Mouse (Mus musculus) thymus, postnatal 25 days (tissue): Measurements from ENCODE around the gene Cdca7l.
"Not testable (repeated sequence)": the region's sequence is repeated elsewhere in the genome, so short reads cannot be mapped to it uniquely, and the experiment has no call there.

Experiments used
- DNase-seq: peaks from one replicate; pipeline ENCODE4 v3.0.0; 2022

Cdca7l gene

GRCm38 (mm10) chr12:117803989-117804388 lies at the start of gene Cdca7l:
Cdca7l (plus strand) TSS chr12:117804289.
- DNase-seq = not testable (repeated sequence)

DNA sequence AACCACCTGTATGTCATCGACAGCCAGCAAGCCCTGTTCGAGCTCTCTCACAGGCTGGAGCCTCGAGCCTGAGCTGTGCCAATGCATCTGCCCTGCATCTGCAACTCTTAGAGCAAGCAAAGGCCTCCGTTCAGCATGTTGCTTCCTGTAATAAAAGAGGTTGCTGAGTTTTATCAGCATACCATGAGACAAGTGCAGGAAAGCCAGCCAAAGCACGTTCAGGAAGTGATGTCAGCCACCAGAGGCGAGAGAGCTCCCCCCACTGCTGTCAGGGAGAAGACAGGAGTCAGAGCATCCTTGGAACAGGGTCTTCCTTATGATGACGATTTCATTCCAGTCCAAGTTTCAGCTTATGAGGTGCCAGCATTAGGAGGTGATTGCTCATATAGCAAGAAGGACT lies 48.1 kb upstream of the Cdca7l start:
- peak; percentile 38 for DNase-seq

GRCm38 (mm10) chr12:117760373-117760772 lies 43.7 kb upstream of the Cdca7l start:
- DNase-seq = no peak

DNA sequence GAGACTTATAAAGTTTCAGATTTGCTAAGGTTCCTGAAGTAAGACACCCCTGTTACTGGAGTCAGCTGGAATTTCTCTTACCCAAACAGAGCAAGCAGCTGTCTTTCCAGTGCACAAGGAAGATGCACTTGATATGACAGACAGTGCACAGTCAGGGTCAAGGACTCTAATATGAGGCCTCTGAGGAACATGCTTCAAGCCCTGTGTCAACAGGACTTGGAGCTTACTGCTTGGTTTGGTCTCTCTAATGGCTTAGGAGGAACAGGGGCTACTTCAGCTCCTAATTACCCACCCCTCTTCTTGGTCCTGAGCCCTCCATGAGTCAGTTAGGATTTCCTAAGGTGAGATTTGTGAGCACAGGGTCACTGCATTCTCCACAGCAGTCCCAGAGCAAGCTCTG lies 43.2 kb upstream of the Cdca7l start:
- no peak for DNase-seq

GRCm38 (mm10) chr12:117761698-117762097 lies 42.4 kb upstream of the Cdca7l start:
- DNase-seq = peak; percentile 23

GRCm38 (mm10) chr12:117763247-117763646 lies 40.8 kb upstream of the Cdca7l start:
- no peak for DNase-seq

- peak; percentile 77 for DNase-seq
These were observed 39.2 kb upstream of the Cdca7l start for GRCm38 (mm10) chr12:117764839-117765238.

GRCm38 (mm10) chr12:117769113-117769512 lies 35.0 kb upstream of the Cdca7l start:
- peak; percentile 68 for DNase-seq

- DNase-seq = no peak
These were observed 33.9 kb upstream of the Cdca7l start for GRCm38 (mm10) chr12:117770211-117770610.

GRCm38 (mm10) chr12:117771156-117771555 lies 32.9 kb upstream of the Cdca7l start:
- no peak for DNase-seq

- peak; percentile 66 for DNase-seq
These were observed 31.5 kb upstream of the Cdca7l start for GRCm38 (mm10) chr12:117772638-117773037.

- DNase-seq = no peak
These were observed 27.2 kb upstream of the Cdca7l start for GRCm38 (mm10) chr12:117776841-117777240.

- DNase-seq = no peak
These were observed 22.7 kb upstream of the Cdca7l start for GRCm38 (mm10) chr12:117781360-117781759.

DNA sequence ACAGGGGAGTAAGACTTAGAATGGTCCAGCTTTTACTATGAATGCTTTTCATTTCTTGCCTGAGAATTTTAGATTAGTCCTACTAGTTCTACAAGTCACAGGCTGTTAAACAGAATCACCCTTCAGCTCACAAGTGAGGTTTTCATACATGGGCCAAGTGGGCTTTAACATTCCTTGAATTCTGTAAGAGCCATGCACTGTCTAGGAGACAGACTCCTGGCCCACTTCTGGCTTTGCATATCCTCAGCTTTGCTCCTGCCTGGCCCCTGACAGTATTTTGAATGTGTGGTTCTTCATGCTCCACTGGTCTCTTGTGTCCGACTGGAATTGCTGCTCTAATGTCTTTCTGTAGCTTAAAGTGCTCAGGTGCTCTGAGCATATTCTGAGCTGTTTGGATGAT lies 20.7 kb upstream of the Cdca7l start:
- DNase-seq = no peak

DNA sequence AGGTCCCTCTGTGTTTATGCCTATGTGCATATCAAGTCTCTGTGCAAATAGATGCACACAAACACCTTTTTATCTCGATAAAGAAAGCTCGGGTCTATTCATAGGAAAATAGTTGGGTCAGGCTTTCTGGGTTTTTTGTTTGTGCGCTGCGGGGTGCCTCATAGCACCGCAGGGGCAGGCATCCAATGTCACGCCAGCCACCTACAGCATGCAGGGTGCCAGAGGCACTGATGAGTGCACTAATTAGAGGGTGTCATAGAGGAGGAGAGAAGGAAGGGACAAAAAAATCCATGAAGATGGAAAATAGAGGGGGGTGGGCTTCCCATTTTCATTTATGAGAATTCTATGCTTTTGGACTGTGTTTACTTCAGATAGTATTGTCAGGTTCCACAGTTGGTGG lies 17.5 kb upstream of the Cdca7l start:
- no peak for DNase-seq

- no peak for DNase-seq
These were observed 15.5 kb upstream of the Cdca7l start for GRCm38 (mm10) chr12:117788513-117789011.

GRCm38 (mm10) chr12:117789017-117789416 lies 15.1 kb upstream of the Cdca7l start:
- DNase-seq = no peak

- DNase-seq = no peak
These were observed 8.8 kb upstream of the Cdca7l start for GRCm38 (mm10) chr12:117795303-117795702.

- DNase-seq = no peak
These were observed 1.5 kb downstream of the Cdca7l start for GRCm38 (mm10) chr12:117805576-117805975.

DNA sequence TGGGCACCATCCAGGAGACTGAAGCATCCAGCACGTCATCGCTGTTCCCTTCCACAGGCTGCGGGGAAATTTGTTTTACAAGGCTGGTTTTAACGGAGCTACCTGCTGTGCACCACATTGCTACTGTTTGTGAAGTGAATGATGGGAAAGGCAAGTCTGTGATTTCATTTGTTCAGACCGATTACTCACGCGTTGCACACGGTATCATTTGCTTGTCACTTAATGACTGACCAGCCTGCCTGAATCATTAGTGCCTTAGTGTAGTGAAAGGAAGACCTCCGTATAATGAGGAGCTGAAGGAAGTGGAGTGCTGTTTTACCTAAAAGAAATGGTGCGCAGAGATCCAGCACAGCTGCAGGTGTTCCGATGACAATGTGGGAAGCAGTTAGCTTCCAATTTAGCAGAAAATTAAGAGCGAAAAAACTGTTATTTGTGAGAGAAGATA lies 1.9 kb downstream of the Cdca7l start:
- no peak for DNase-seq

DNA sequence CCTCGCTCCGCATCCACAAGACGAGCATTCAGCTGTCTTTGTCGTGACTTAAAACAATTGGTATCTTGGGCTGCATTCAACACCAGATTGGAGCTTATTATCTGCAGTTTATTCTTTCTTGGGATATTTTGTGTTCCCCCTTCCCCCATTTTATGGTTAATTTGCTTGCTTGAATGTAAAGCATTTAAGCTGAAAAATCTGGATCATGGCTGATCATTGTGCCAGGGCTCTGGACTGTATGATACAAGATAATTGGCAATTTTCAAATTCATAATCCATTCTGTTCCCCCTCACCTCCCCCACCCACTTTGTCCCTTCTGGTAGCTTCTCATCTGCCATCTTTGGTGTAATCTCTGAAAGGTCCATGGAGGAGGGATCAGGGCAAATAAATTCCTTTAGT lies 2.4 kb downstream of the Cdca7l start:
- no peak for DNase-seq

DNA sequence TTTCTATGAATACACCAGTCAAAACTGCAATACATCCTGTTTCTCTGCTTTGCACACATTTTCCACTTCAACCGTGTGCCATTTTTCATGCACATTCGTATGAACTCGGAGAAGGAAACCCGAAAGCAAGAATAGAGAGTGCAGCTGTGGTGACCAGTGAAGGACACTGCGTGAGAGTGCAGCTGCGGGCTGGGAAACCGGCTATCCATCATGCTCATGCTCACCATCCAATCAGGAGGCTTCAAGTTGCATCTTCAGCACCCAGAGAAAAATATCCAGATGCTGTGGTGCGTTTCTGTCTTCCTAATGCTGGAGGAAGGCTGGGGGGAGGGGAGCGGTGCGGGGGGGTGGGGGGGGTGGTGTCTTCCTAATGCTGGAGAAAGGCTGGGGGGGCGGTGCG lies 3.5 kb downstream of the Cdca7l start:
- DNase-seq = no peak

- no peak for DNase-seq
These were observed 4.6 kb downstream of the Cdca7l start for GRCm38 (mm10) chr12:117808355-117809326.

DNA sequence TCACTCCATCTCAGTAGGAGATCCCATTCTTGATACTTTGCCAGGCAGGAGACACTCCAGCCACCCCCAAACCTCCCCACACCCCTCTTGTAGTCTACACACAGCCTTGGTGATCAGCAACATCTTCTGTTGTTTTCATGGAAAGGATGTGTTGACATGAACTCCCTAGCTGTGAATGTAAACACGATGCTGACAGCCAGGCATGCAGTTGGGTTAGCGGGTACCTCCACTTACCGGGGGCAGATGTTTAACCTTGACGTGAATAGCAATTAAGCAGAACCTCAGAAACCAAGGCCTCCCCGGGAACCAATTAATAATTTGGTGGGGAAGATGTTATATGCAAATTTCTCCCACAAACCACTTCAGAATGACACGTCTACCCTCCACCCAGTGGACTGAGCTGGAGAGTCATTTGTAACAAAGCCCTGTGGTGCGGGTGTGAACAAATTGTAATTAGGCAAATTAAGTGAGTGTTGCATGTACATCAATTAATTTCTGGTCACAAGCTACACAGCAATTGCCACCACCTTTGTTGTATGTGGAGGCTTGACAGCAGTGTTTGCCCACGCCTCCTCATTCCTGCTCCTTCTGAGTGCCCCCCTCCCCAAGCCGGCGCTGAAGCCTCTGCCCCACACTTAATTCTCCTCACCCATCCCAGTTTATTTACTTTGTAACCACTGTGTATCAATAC lies 5.4 kb downstream of the Cdca7l start:
- no peak for DNase-seq
